Mouse (Mus musculus) E14TG2a.4 (cell line): ENCODE measurements around the gene Rasef.

ENCODE experiments used
- H3K27me3 ChIP-seq: 2 replicates; pipeline ENCODE4 v1.6.1; 2014; ENCODE audit warnings: low read length, control low read depth; ENCODE audit not compliant: insufficient read depth
- H3K36me3 ChIP-seq: 2 replicates; pipeline ENCODE4 v1.6.1; 2014; ENCODE audit warnings: low read length, control low read depth; ENCODE audit not compliant: insufficient read depth
- H3K4me1 ChIP-seq: replicated peaks from 2 replicates; pipeline ENCODE4 v1.6.1; 2014; ENCODE audit warnings: low read depth, low read length, control low read depth
- H3K4me3 ChIP-seq: replicated peaks from 2 replicates; pipeline ENCODE4 v1.5.1; 2014; ENCODE audit warnings: mild to moderate bottlenecking, low read length
- H3K9me3 ChIP-seq: 2 replicates; pipeline ENCODE4 v1.6.1; 2014; ENCODE audit warnings: low read length, control low read depth
- CTCF ChIP-seq: conservative IDR thresholded peaks from 2 replicates; pipeline ENCODE4 v1.5.1; 2014; ENCODE audit warnings: low read length
- NANOG ChIP-seq: IDR thresholded peaks from 2 replicates; pipeline ENCODE4 v1.6.1; 2014; ENCODE audit warnings: borderline replicate concordance, low read length, mixed read lengths
- POU5F1 ChIP-seq: IDR thresholded peaks from 2 replicates; pipeline ENCODE4 v1.6.1; 2014; ENCODE audit warnings: low read length, borderline replicate concordance

The Rasef gene

DNA sequence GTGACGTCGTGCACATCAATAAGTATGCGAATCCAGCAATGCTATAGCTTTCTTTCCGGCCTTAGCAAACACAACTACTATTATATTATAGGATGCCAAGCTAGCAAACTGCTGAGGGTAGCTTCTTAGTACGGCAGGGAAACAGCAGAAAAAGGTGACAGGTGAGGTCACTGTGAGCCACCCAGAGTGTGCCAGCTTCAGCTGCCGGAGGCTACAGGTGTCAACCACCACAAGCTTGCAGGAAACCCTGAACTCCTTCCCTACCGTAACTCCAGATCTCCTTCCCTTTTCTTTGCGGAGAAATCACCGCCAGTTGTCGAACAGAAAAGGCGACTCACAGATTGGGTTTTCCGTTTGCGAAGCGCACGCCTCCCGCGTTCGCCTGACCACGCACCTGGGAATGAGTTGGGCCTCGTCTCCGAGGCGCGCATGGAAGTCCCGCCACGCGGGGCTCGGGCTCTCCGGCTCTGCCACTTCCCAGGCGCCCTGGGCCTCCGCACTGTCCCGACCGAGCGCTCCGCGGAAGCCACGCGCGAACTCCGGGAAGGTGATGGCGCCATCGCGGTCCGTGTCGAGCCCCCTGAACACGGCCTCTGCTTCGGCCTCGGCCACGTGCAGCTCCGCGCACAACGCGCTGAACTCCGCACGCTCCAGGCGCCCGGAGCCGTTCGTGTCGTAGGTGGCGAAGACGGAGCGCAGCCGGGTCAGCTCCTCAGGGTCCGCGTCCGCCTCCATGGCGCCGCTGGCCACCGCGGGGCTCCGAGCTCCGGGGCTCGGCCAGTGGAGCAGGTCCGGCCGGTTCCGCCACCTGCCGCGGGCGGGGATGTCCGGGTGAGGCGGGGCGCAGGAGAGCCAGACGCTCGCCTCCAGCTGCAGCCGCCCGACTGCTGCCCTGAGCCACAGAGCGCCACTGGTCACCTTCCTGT, at the start of gene Rasef:
Gene Rasef (minus strand): TSS at position 735 of the 926 bp plus-strand sequence.
- peak within 1 kb of the TSS; percentile 77 for H3K4me3 ChIP-seq
- TF ChIP-seq POU5F1 (no peak), CTCF (no peak), NANOG (no peak)
- peaks cover 4% of the 10 kb centered on the region for H3K4me1 ChIP-seq

DNA sequence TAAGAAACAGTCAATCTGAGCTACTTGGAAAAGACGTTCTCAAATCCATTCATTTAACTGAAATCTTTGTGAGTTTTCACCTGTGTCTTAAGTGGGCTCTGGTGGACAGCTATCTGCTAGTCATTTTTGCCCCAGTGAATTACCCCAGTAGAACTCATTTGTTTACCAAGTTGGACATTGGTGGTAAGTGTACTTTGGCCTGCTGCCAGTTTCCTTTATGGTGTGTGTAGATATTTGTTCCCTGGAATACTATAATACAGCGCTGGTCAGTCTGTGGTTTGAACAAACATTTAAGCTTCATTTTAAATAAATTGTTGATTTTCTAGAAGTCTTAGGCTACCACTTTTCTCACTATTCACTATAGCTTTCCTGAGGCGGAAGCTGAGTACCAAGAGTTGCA, 35.8 kb upstream of the Rasef start:
- H3K9me3 ChIP-seq: no peaks in the 10 kb centered on the region
- H3K36me3 ChIP-seq: no peaks in the 10 kb centered on the region
- H3K27me3 ChIP-seq: no peaks in the 10 kb centered on the region
- H3K4me1 ChIP-seq: no peaks in the 10 kb centered on the region
- TF ChIP-seq POU5F1: no peak
- TF ChIP-seq NANOG: no peak
- no peak for TF ChIP-seq CTCF
- H3K4me3 ChIP-seq: no peak overlapping the region

More for the DNA sequence above, at the start of gene Rasef:
- Histone ChIP-seq H3K27me3 (peaks cover 33% of the 10 kb centered on the region), H3K9me3 (no peaks in the 10 kb centered on the region), H3K36me3 (no peaks in the 10 kb centered on the region)

DNA sequence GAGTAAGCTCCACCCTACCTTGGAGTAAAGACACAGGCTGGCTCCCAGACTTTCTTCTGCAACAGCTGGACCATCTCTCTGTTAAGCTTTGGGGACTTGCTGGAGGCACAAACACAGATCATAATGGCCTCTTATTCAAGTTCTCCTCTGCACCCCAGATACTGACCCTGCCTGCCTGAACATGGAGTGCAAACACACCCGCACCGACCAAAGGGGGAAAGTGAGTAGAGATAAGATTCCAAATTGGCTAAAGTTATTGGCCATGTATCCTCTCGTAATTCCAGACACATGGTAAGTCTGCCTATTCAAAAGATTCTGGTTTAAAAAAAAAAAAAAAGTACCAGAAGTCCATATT, 369 bp upstream of the Rasef start:
- H3K36me3 ChIP-seq: no peaks in the 10 kb centered on the region
- peaks cover 33% of the 10 kb centered on the region for H3K27me3 ChIP-seq
- H3K4me1 ChIP-seq: peaks cover 4% of the 10 kb centered on the region
- peak overlapping the region; percentile 77 for H3K4me3 ChIP-seq
- no peaks in the 10 kb centered on the region for H3K9me3 ChIP-seq
- TF ChIP-seq POU5F1: no peak
- no peak for TF ChIP-seq CTCF
- no peak for TF ChIP-seq NANOG

DNA sequence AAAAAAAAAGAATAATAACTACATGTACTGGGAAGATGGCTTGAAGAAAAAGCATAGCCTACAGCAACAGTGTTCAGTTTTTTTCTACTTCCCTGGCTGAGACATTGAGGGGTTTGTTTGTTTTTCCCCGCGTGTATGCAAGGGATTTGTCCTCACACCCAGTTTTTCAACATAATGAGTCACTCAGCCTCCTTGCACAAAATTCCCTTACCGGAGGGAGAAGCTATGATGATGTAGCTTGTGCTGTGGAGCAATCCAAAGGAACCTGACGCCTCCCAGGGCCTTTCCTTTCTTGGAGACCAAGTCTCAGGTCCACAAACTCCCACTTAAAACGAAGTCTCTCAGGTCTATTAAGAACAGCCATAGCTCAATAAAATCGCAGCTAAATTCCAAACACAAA, 1.3 kb downstream of the Rasef start:
- Histone ChIP-seq H3K36me3 (no peaks in the 10 kb centered on the region), H3K27me3 (peaks cover 33% of the 10 kb centered on the region), H3K9me3 (no peaks in the 10 kb centered on the region), H3K4me1 (peaks cover 4% of the 10 kb centered on the region), H3K4me3 (no peak overlapping the region)
- TF ChIP-seq NANOG: no peak
- TF ChIP-seq POU5F1: no peak
- no peak for TF ChIP-seq CTCF

DNA sequence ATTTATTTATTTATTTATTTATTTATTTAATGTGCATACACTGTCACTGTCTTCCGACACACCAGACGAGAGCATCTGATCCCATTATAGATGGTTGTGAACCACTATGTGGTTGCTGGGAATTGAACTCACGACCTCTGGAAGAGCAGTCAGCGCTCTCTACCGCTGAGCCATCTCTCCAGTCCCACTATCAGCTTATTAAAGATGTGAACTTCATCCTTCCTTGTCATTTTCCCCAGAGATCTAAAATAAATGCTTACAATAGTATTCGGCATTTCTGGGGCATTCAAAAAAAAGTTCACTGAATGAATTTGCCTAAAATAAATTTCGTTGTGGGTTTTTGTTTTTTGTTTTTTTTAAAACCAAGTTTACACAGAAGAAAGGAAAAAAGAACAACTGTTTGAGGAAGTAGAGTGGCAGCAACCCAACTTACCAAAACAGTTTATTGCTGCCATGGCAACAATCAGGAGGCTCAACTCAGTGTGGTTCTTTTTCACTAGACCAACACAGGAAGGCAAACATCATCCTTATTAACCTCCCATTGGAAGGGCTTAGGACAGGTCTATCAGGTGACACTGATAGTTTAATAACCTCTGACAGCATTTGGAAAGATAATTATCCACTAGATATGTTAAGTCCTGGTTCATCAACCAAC, 2.6 kb downstream of the Rasef start:
- TF ChIP-seq NANOG (no peak), CTCF (no peak), POU5F1 (no peak)
- peaks cover 33% of the 10 kb centered on the region for H3K27me3 ChIP-seq
- H3K4me1 ChIP-seq: peaks cover 4% of the 10 kb centered on the region
- no peaks in the 10 kb centered on the region for H3K9me3 ChIP-seq
- no peaks in the 10 kb centered on the region for H3K36me3 ChIP-seq
- no peak overlapping the region for H3K4me3 ChIP-seq

DNA sequence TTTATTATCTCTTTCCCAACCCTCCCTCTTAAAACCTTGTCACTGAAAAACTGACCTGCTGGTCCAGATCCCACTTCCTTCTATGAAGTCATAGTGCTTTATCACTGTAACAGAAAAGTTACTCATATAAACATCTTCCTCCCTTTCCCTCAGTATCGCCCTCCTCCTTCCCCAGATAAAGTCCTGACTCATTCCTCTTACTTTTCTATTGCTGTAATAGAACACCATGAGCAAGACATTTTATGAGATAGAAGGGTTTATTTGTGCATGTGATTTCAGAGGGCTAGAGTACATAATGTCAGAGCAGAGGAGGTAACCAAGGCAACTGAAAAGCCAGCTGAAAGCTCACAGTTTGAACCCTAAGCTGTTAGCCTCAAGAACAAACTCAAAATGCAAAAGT, 6.6 kb downstream of the Rasef start:
- TF ChIP-seq NANOG (no peak), CTCF (no peak), POU5F1 (no peak)
- Histone ChIP-seq H3K4me1 (no peaks in the 10 kb centered on the region), H3K27me3 (no peaks in the 10 kb centered on the region), H3K36me3 (no peaks in the 10 kb centered on the region), H3K4me3 (no peak overlapping the region), H3K9me3 (no peaks in the 10 kb centered on the region)

DNA sequence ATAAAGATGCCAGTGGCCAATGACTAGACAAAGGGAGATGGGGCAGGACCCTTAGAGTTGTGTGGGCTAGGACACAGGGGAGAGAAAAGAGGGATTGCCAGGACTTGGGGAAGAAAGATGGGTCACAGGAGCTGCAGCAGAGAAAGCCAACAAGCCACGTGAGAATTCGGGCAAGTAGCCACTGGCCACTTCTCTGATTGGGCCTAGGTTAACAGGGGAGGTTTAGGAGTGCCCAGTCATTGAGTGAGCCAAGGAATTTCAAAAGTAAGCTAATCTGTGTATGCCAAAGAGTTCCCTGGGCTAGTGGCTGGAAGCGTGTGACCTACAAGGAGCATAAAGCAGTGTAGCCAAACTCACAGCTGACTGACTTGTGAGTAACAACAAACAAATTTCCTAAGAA, 9.7 kb downstream of the Rasef start:
- Histone ChIP-seq H3K4me3 (no peak overlapping the region), H3K4me1 (no peaks in the 10 kb centered on the region), H3K9me3 (no peaks in the 10 kb centered on the region), H3K36me3 (no peaks in the 10 kb centered on the region), H3K27me3 (no peaks in the 10 kb centered on the region)
- TF ChIP-seq CTCF (no peak), NANOG (no peak), POU5F1 (no peak)

DNA sequence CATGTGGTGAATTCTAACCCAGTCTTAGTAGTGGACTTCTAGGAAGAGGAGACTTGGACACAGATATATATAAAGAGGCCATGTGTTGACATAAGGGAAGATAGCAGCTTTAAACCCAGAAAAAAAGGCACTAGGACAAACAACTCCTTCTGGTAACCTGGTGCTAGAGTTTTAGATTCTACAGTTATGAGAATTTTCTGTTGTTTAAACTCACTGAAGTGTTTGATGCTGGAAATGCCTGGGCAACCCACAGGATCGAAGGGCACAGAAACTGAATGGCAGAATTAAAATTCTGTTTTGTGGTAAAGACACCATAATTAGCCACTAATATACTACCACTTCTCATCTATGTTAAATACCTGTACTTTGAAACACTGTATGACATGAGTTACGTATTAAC, 15.5 kb downstream of the Rasef start:
- Histone ChIP-seq H3K9me3 (no peaks in the 10 kb centered on the region), H3K36me3 (no peaks in the 10 kb centered on the region), H3K27me3 (no peaks in the 10 kb centered on the region), H3K4me3 (no peak overlapping the region), H3K4me1 (peaks cover 11% of the 10 kb centered on the region; the same call in 1 of the 2 replicates)
- TF ChIP-seq CTCF (no peak), NANOG (no peak)
